Mouse (Mus musculus): ENCODE data around the gene Trabd.
A peak's percentile ranks its signal among the peaks of the same experiment; 100 is the strongest.

Gene Trabd

GRCm38 (mm10) chr15:89074613-89075477 is at the start of gene Trabd:
Gene Trabd (plus strand): TSS chr15:89075124.
- DNase-seq (ENCODE audit: low spot score in 2 of 2), result peak in 1 of 2 experiments; percentile 38

- no peak for DNase-seq (ENCODE audit: low spot score in 2 of 2)
Measured at GRCm38 (mm10) chr15:89044381-89044780, 30.5 kb upstream of the Trabd start.

- DNase-seq (ENCODE audit: low spot score in 2 of 2), result no peak
Measured at GRCm38 (mm10) chr15:89046356-89046755, 28.6 kb upstream of the Trabd start.

GRCm38 (mm10) chr15:89054666-89055065 is 20.3 kb upstream of the Trabd start:
- DNase-seq (ENCODE audit: low spot score in 2 of 2), result no peak

- no peak for DNase-seq (ENCODE audit: low spot score in 2 of 2)
Measured at GRCm38 (mm10) chr15:89058736-89059135, 16.2 kb upstream of the Trabd start.

- peak; percentile 44 to 53 for DNase-seq (ENCODE audit: low spot score in 2 of 2)
Measured at GRCm38 (mm10) chr15:89059161-89059931, 15.6 kb upstream of the Trabd start, which contains the start of gene Panx2. Gene Panx2 (plus strand): TSS chr15:89059734.

- peak; percentile 39 to 48 for DNase-seq (ENCODE audit: low spot score in 2 of 2)
Measured at GRCm38 (mm10) chr15:89060032-89060681, 14.8 kb upstream of the Trabd start.

GRCm38 (mm10) chr15:89060811-89061460 is 14.0 kb upstream of the Trabd start:
- no peak for DNase-seq (ENCODE audit: low spot score in 2 of 2)

GRCm38 (mm10) chr15:89061761-89062517 is 13.0 kb upstream of the Trabd start:
- DNase-seq (ENCODE audit: low spot score in 2 of 2), result no peak

GRCm38 (mm10) chr15:89062518-89062910 is 12.4 kb upstream of the Trabd start:
- no peak for DNase-seq (ENCODE audit: low spot score in 2 of 2)

GRCm38 (mm10) chr15:89063001-89063400 is 11.9 kb upstream of the Trabd start:
- no peak for DNase-seq (ENCODE audit: low spot score in 2 of 2)

- DNase-seq (ENCODE audit: low spot score in 2 of 2), result peak in 1 of 2 experiments; percentile 71
Measured at GRCm38 (mm10) chr15:89063536-89063935, 11.4 kb upstream of the Trabd start.

GRCm38 (mm10) chr15:89064891-89065290 is 10.0 kb upstream of the Trabd start:
- DNase-seq (ENCODE audit: low spot score in 2 of 2), result no peak

- no peak for DNase-seq (ENCODE audit: low spot score in 2 of 2)
Measured at GRCm38 (mm10) chr15:89067609-89068008, 7.3 kb upstream of the Trabd start.

- DNase-seq (ENCODE audit: low spot score in 2 of 2), result no peak
Measured at GRCm38 (mm10) chr15:89068226-89068625, 6.7 kb upstream of the Trabd start.

GRCm38 (mm10) chr15:89069336-89069840 is 5.5 kb upstream of the Trabd start:
- DNase-seq (ENCODE audit: low spot score in 2 of 2), result no peak

- no peak for DNase-seq (ENCODE audit: low spot score in 2 of 2)
Measured at GRCm38 (mm10) chr15:89070606-89071005, 4.3 kb upstream of the Trabd start.

- no peak for DNase-seq (ENCODE audit: low spot score in 2 of 2)
Measured at GRCm38 (mm10) chr15:89073993-89074603, 826 bp upstream of the Trabd start.

- peak; percentile 77 to 82 for DNase-seq (ENCODE audit: low spot score in 2 of 2)
Measured at GRCm38 (mm10) chr15:89075478-89076147, 689 bp downstream of the Trabd start.
